Mouse (Mus musculus) CD4-positive helper T cell, adult 2 months (primary cell): ENCODE measurements around the gene Ints3.

Experiments
- DNase-seq: peaks from one replicate; pipeline ENCODE4 v3.0.0-alpha.2; 2012; ENCODE audit warnings: low read depth, missing footprints, low spot score

Ints3 gene

DNA sequence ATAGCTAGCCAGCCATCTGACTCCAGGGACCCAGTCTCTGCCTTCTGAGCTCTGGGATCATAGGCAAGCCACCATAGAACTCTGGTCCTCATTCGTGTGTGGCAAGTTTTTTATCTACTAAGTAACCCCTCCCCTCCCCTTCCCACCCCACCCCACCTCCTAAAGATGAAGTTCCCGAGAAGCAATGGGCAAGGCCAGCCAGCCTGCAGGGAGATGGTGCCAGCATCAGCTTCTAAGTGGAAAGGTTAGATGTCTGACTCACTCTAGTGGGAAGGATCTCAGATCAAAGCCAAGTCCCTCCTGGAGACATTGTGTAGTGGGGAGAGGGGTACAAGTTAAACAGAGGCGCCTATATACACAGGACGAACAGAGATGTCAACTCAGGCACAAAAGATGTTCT lies 42.4 kb downstream of the Ints3 start:
- no peak for DNase-seq

GRCm38 (mm10) chr3:90389511-90390490 lies 43.6 kb downstream of the Ints3 start, which contains the start of gene Slc27a3:
TSS of gene Slc27a3 (minus strand) at chr3:90389938.
- DNase-seq, result no peak

GRCm38 (mm10) chr3:90388726-90389510 lies 44.5 kb downstream of the Ints3 start:
- peak; percentile 9 for DNase-seq

- no peak for DNase-seq
These were observed 45.2 kb downstream of the Ints3 start for GRCm38 (mm10) chr3:90388192-90388591.

GRCm38 (mm10) chr3:90387483-90387882 lies 45.9 kb downstream of the Ints3 start:
- no peak for DNase-seq

- no peak for DNase-seq
These were observed 46.6 kb downstream of the Ints3 start for GRCm38 (mm10) chr3:90386817-90387216.

- DNase-seq, result no peak
These were observed 48.5 kb downstream of the Ints3 start for GRCm38 (mm10) chr3:90384851-90385375.

DNA sequence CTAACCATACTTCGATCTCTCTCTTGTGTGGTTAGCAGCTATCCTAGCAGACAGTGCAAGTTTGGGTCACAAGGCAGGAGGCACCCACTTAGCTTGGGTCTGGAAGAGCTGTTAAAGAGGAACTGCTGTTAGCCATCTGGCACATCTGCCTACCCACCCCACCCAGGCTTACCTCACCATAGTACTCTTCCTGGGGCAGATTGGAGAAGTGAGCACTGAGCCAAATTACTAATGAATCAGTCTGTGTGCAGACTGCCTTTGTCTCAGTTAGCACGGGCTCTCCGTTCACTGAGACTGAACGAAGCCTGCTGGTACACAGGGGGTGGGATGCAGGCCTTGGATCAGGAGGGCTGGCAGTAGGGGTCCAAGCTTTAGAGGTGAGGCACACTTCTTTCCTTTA lies 49.7 kb downstream of the Ints3 start:
- no peak for DNase-seq

DNA sequence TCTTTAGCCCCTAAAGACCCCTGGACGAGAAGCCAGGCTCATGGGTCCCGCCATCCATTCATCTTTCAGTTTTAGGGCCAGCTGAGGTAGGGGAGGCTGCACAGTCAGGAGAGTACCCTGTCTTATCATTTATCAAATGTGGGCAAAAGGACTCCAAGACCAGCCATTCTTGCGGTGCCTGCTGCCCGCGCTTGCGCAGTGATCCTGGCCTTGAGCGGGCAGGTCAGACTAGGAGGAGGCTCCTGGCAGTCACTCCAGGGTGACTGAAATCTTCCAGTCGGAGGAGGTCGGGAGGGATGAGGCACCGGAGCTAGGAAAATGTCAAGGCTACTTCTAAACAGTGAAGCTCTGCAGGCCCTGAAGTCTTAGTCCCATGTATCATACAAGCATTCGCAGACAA lies 51.7 kb downstream of the Ints3 start:
- DNase-seq, result no peak

DNA sequence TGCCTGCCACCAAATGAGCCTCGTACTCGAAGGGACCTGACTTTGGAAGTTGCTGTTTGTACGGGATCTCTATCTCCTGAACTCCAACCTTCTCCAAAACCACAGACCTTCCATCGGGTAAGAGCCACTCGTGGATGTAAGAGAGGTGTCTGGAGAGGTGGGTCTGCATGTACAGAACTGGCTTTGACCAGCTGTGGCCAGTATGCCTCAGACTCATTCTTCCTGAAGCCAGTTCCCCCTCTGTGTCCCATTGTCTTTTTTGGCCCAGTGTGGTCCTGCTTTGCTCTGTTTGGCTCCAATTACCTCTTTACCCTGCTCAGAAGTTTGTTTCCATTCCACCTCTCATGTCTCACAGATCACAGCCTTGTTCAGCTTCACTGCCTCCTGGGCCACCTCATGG lies 54.9 kb downstream of the Ints3 start:
- no peak for DNase-seq

- no peak for DNase-seq
These were observed 57.2 kb downstream of the Ints3 start for GRCm38 (mm10) chr3:90376247-90376585.

GRCm38 (mm10) chr3:90375562-90376246 lies 57.7 kb downstream of the Ints3 start:
- DNase-seq, result no peak

- no peak for DNase-seq
These were observed 59.1 kb downstream of the Ints3 start for GRCm38 (mm10) chr3:90374368-90374767.

DNA sequence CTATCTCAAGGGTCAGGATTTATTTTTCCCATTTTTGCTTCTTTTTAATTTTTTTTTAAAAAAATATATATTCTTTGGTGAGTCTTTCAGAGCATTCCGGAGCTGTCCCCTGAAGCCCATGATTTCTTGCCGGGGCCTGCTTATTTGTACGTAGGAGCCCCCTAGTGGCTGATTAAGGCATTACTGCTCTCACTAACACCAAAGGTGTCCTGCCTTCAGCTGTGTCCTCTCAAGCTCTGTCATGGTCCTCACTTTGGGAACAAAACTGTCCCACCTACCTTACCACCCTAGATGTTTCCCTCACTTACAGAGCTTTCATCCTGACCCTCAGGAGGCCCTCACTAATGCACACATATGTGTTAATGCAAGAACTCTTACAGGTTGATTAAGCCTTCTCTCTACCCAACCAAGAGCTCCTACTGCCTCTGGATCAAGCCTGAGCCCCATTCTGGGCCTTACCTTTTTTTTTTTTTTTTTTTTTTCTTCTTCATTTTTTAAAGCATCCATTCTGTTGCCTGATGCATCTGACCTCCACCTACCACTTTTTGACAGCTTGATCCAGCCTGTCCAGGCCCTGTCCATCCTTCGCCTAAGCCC lies 59.9 kb downstream of the Ints3 start:
- DNase-seq, result peak; percentile 81

DNA sequence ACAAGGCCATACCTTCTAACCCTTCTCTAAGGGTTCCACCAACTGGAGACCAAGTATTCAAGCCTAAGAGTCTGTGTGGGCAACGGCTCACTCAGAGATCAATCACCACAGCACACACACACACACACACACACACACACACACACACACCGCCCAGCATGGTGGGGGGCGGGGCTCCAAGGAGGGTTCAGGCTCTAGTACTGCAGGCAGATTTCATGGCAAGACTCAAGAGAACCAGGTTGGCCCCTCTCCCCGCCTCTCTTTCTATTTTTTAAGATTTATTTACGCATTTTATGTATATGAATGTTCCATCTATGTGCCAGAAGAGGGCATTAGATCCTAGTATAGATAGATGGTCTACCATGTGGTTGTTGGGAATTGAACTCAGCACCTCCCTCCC lies 60.6 kb downstream of the Ints3 start:
- DNase-seq, result peak; percentile 16

GRCm38 (mm10) chr3:90371857-90372256 lies 61.6 kb downstream of the Ints3 start:
- DNase-seq, result no peak

GRCm38 (mm10) chr3:90369041-90369440 lies 64.4 kb downstream of the Ints3 start:
- no peak for DNase-seq

GRCm38 (mm10) chr3:90367001-90367632 lies 66.3 kb downstream of the Ints3 start:
- DNase-seq, result no peak

DNA sequence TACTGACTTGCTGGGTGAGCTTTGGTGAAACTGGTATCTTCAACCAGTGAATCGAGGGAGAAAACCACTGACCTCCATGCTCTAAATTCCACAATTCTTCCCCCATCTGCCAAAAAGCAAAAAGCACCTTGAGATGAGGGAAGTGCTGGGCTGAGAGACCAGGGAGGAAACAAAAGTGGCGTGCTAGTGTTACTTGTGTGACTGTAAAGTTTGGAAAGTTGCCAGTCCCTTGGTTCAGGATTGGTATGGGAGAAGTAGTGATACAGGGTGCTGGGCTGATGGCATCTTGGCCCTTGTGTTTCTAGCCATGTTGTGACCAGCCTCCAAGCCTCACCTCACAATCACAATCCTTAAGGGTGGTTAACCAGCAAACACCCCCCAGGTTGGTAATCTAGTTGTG lies 71.1 kb downstream of the Ints3 start:
- no peak for DNase-seq

GRCm38 (mm10) chr3:90361476-90361875 lies 71.9 kb downstream of the Ints3 start:
- no peak for DNase-seq

- DNase-seq, result no peak
These were observed 74.2 kb downstream of the Ints3 start for GRCm38 (mm10) chr3:90359230-90359629.
